Mouse (Mus musculus) large intestine, adult 2 months (tissue): ENCODE data around the gene Tsx. TPM values are rescaled to one million over a fixed set of nuclear protein-coding genes. Genes with fewer than 3 reads are reported as not detected.
"Not testable (repeated sequence)": the region's sequence is repeated elsewhere in the genome, so short reads cannot be mapped to it uniquely, and the experiment has no call there.

Source experiments
- DNase-seq: peaks from one replicate; pipeline ENCODE4 v3.0.0-alpha.2; 2012; ENCODE audit warnings: low read depth, low spot score
- WGBS: fragments of 180-500 bp; shearing (Covaris S2); methylation state at CpG from one replicate; pipeline ENCODE4 v1.1.7; 2018; 5-methylcytosine and 5-hydroxymethylcytosine counted together
- polyA plus RNA-seq: library from polyadenylated mRNA; depleted of rRNA; stranded (reverse); fragments of >200 nt; gene quantifications from 2 replicates; pipeline ENCODE4 v1.2.3, GENCODE M21; 2012; rRNA removed

The Tsx gene
- 0.21 and 0.32 TPM in 2 replicates for polyA plus RNA-seq

- WGBS, result 74% methylated on average over 5 of the region's 5 CpGs
- DNase-seq, result no peak
Observed at GRCm38 (mm10) chrX:103414167-103414566, at the start of gene Tsx. Gene Tsx, plus strand, starts transcription at chrX:103414467.

- WGBS, result 38% methylated on average over 5 of the region's 5 CpGs
- DNase-seq, result no peak
Observed at GRCm38 (mm10) chrX:103366201-103366600, 48.1 kb upstream of the Tsx start.

GRCm38 (mm10) chrX:103368650-103369049 is 45.6 kb upstream of the Tsx start:
- WGBS, result 65% methylated on average over 3 of the region's 3 CpGs
- no peak for DNase-seq

GRCm38 (mm10) chrX:103371221-103371620 is 43.0 kb upstream of the Tsx start:
- no peak for DNase-seq
- 36% methylated on average over 2 of the region's 2 CpGs for WGBS

GRCm38 (mm10) chrX:103371627-103372026 is 42.6 kb upstream of the Tsx start:
- DNase-seq, result no peak

GRCm38 (mm10) chrX:103374250-103374649 is 40.0 kb upstream of the Tsx start:
- 72% methylated on average over 5 of the region's 5 CpGs for WGBS
- DNase-seq, result no peak

More at GRCm38 (mm10) chrX:103371627-103372026, 42.6 kb upstream of the Tsx start:
- WGBS, result 15% methylated on average over 2 of the region's 2 CpGs

GRCm38 (mm10) chrX:103384528-103384927 is 29.7 kb upstream of the Tsx start:
- WGBS, result 72% methylated on average over 3 of the region's 3 CpGs
- no peak for DNase-seq

GRCm38 (mm10) chrX:103388131-103388530 is 26.1 kb upstream of the Tsx start:
- WGBS, result 84% methylated on average over 3 of the region's 3 CpGs
- DNase-seq, result no peak

- 79% methylated on average over 1 of the region's 1 CpGs for WGBS
- no peak for DNase-seq
Observed at GRCm38 (mm10) chrX:103393841-103394240, 20.4 kb upstream of the Tsx start.

GRCm38 (mm10) chrX:103405021-103405420 is 9.2 kb upstream of the Tsx start:
- DNase-seq, result no peak
- WGBS, result 42% methylated on average over 13 of the region's 13 CpGs

GRCm38 (mm10) chrX:103421710-103422109 is 7.4 kb downstream of the Tsx start, which contains the start of gene Gm26992:
Gene Gm26992, plus strand, starts transcription at chrX:103422010.
- WGBS, result 88% methylated on average over 2 of the region's 2 CpGs
- no peak for DNase-seq

GRCm38 (mm10) chrX:103427677-103428076 is 13.4 kb downstream of the Tsx start:
- 65% methylated on average over 7 of the region's 7 CpGs for WGBS

GRCm38 (mm10) chrX:103432293-103432692 is 18.0 kb downstream of the Tsx start:
- no peak for DNase-seq
- WGBS, result 45% methylated on average over 7 of the region's 7 CpGs

More at GRCm38 (mm10) chrX:103427677-103428076, 13.4 kb downstream of the Tsx start:
- DNase-seq, result no peak

- no peak for DNase-seq
- 23% methylated on average over 9 of the region's 9 CpGs for WGBS
Observed at GRCm38 (mm10) chrX:103438023-103438422, 23.8 kb downstream of the Tsx start.

GRCm38 (mm10) chrX:103440803-103441202 is 26.5 kb downstream of the Tsx start:
- WGBS, result 0% methylated on average over 1 of the region's 1 CpGs
- DNase-seq, result peak; percentile 19

GRCm38 (mm10) chrX:103443755-103444154 is 29.5 kb downstream of the Tsx start:
- 25% methylated on average over 7 of the region's 7 CpGs for WGBS
- peak; percentile 8 for DNase-seq

GRCm38 (mm10) chrX:103447539-103448169 is 33.4 kb downstream of the Tsx start:
- WGBS, result 7% methylated on average over 34 of the region's 34 CpGs
- no peak for DNase-seq

- 46% methylated on average over 12 of the region's 13 CpGs for WGBS
- not testable (repeated sequence) for DNase-seq
Observed at GRCm38 (mm10) chrX:103448429-103448828, 34.2 kb downstream of the Tsx start.

- not testable (repeated sequence) for DNase-seq
- 76% methylated on average over 22 of the region's 27 CpGs for WGBS
Observed at GRCm38 (mm10) chrX:103448943-103449722, 34.9 kb downstream of the Tsx start.

- no peak for DNase-seq
- 77% methylated on average over 6 of the region's 6 CpGs for WGBS
Observed at GRCm38 (mm10) chrX:103452815-103453214, 38.5 kb downstream of the Tsx start.

GRCm38 (mm10) chrX:103460056-103460455 is 45.8 kb downstream of the Tsx start:
- DNase-seq, result no peak
- WGBS, result 77% methylated on average over 5 of the region's 5 CpGs
